Mouse (Mus musculus): ENCODE data around the gene Tmub2. TPM values are rescaled to one million over a fixed set of nuclear protein-coding genes. Genes with fewer than 3 reads are reported as not detected.
A peak's percentile ranks its signal among the peaks of the same experiment; 100 is the strongest.

Gene Tmub2
- polyA plus RNA-seq, 1 experiment from 2014 or later: 47.8 TPM

- ATAC-seq (ENCODE audit: insufficient read depth, low FRiP score, low read depth): no peak
- WGBS: 45% methylated on average over 37 of the region's 38 CpGs
- H3K36me3 ChIP-seq: peaks cover 43% of the 10 kb centered on the region
- H3K27ac ChIP-seq: no peak overlapping the region
- H3K4me1 ChIP-seq: peaks cover 32% of the 10 kb centered on the region
- no peak overlapping the region for H3K9ac ChIP-seq
- no peaks in the 10 kb centered on the region for H3K9me3 ChIP-seq
- H3K4me3 ChIP-seq (replicated peaks): 0 out of 2 replicates have a peak overlapping the region, but pooled peaks have one; percentile 7
- H3K27me3 ChIP-seq (replicated peaks): no peaks in the 10 kb centered on the region
- H3K4me2 ChIP-seq: no peak overlapping the region; the same call in 1 of the 2 replicates
These were observed 26.3 kb downstream of the Tmub2 start for GRCm38 (mm10) chr11:102310768-102311695.

GRCm38 (mm10) chr11:102311966-102312365 lies 27.2 kb downstream of the Tmub2 start:
- Histone ChIP-seq H3K9ac (no peak overlapping the region), H3K4me1 (peaks cover 36% of the 10 kb centered on the region), H3K36me3 (peaks cover 34% of the 10 kb centered on the region), H3K27ac (no peak overlapping the region), H3K4me3 (replicated peaks) (no peak overlapping the region), H3K9me3 (no peaks in the 10 kb centered on the region), H3K4me2 (no peak overlapping the region), H3K27me3 (replicated peaks) (no peaks in the 10 kb centered on the region)
- no peak for ATAC-seq (ENCODE audit: insufficient read depth, low FRiP score, low read depth)
- 87% methylated on average over 4 of the region's 4 CpGs for WGBS

- WGBS: 85% methylated on average over 6 of the region's 6 CpGs
- peaks cover 36% of the 10 kb centered on the region for H3K4me1 ChIP-seq
- peaks cover 28% of the 10 kb centered on the region for H3K36me3 ChIP-seq
These were observed 27.9 kb downstream of the Tmub2 start for GRCm38 (mm10) chr11:102312586-102312985.

GRCm38 (mm10) chr11:102314321-102314720 lies 29.6 kb downstream of the Tmub2 start:
- H3K4me2 ChIP-seq: no peak overlapping the region
- 81% methylated on average over 12 of the region's 12 CpGs for WGBS
- no peaks in the 10 kb centered on the region for H3K9me3 ChIP-seq
- no peak for ATAC-seq (ENCODE audit: insufficient read depth, low FRiP score, low read depth)
- H3K27me3 ChIP-seq (replicated peaks): no peaks in the 10 kb centered on the region
- H3K27ac ChIP-seq: no peak overlapping the region
- H3K4me3 ChIP-seq (replicated peaks): no peak overlapping the region
- H3K36me3 ChIP-seq: peaks cover 21% of the 10 kb centered on the region
- no peak overlapping the region for H3K9ac ChIP-seq
- peaks cover 31% of the 10 kb centered on the region for H3K4me1 ChIP-seq

More at GRCm38 (mm10) chr11:102312586-102312985, 27.9 kb downstream of the Tmub2 start:
- Histone ChIP-seq H3K9ac (no peak overlapping the region), H3K27ac (no peak overlapping the region), H3K27me3 (replicated peaks) (no peaks in the 10 kb centered on the region), H3K4me2 (no peak overlapping the region), H3K4me3 (replicated peaks) (no peak overlapping the region), H3K9me3 (no peaks in the 10 kb centered on the region)
- ATAC-seq (ENCODE audit: insufficient read depth, low FRiP score, low read depth): no peak

GRCm38 (mm10) chr11:102315690-102316571 lies 31.2 kb downstream of the Tmub2 start:
- peak overlapping the region; percentile 79 for H3K27ac ChIP-seq
- no peak for ATAC-seq (ENCODE audit: insufficient read depth, low FRiP score, low read depth)
- 13% methylated on average over 14 of the region's 14 CpGs for WGBS
- peak overlapping the region; percentile 92 for H3K4me2 ChIP-seq
- peaks cover 17% of the 10 kb centered on the region for H3K36me3 ChIP-seq
- 0 out of 2 replicates have a peak overlapping the region, but pooled peaks have one; percentile 3 for H3K9ac ChIP-seq
- peak overlapping the region; percentile 97 for H3K4me3 ChIP-seq (replicated peaks)
- H3K4me1 ChIP-seq: peaks cover 23% of the 10 kb centered on the region
- no peaks in the 10 kb centered on the region for H3K9me3 ChIP-seq
- no peaks in the 10 kb centered on the region for H3K27me3 ChIP-seq (replicated peaks)

- Histone ChIP-seq H3K4me1 (peaks cover 19% of the 10 kb centered on the region), H3K27ac (peak overlapping the region; percentile 99), H3K27me3 (replicated peaks) (no peaks in the 10 kb centered on the region), H3K9ac (peak overlapping the region; percentile 100), H3K36me3 (peaks cover 17% of the 10 kb centered on the region), H3K9me3 (no peaks in the 10 kb centered on the region), H3K4me3 (replicated peaks) (peak overlapping the region; percentile 97), H3K4me2 (peak overlapping the region; percentile 92)
- ATAC-seq (ENCODE audit: insufficient read depth, low FRiP score, low read depth): peak; percentile 54
- under 1% methylated on average over 47 of the region's 80 CpGs for WGBS
These were observed 32.0 kb downstream of the Tmub2 start for GRCm38 (mm10) chr11:102316572-102317297.

- H3K9me3 ChIP-seq: no peaks in the 10 kb centered on the region
- H3K27me3 ChIP-seq (replicated peaks): no peaks in the 10 kb centered on the region
- H3K9ac ChIP-seq: peak overlapping the region; percentile 100
- H3K4me3 ChIP-seq (replicated peaks): peak overlapping the region; percentile 97
- ATAC-seq (ENCODE audit: insufficient read depth, low FRiP score, low read depth): peak; percentile 0; the same call in 1 of the 2 replicates
- H3K36me3 ChIP-seq: peaks cover 16% of the 10 kb centered on the region
- under 1% methylated on average over 56 of the region's 87 CpGs for WGBS
- peak overlapping the region; percentile 99 for H3K27ac ChIP-seq
- H3K4me2 ChIP-seq: peak overlapping the region; percentile 92
- peaks cover 19% of the 10 kb centered on the region for H3K4me1 ChIP-seq
These were observed 32.7 kb downstream of the Tmub2 start for GRCm38 (mm10) chr11:102317298-102317900.

GRCm38 (mm10) chr11:102317901-102318575 lies 33.3 kb downstream of the Tmub2 start:
- ATAC-seq (ENCODE audit: insufficient read depth, low FRiP score, low read depth): peak; percentile 59

GRCm38 (mm10) chr11:102318576-102319409 lies 34.1 kb downstream of the Tmub2 start:
- H3K27ac ChIP-seq: peak overlapping the region; percentile 99
- H3K27me3 ChIP-seq (replicated peaks): no peaks in the 10 kb centered on the region
- peak overlapping the region; percentile 92 for H3K4me2 ChIP-seq
- H3K4me1 ChIP-seq: peaks cover 19% of the 10 kb centered on the region
- peak overlapping the region; percentile 97 for H3K4me3 ChIP-seq (replicated peaks)
- H3K36me3 ChIP-seq: peaks cover 4% of the 10 kb centered on the region
- H3K9me3 ChIP-seq: no peaks in the 10 kb centered on the region
- no peak; the same call in none of the 2 replicates for ATAC-seq (ENCODE audit: insufficient read depth, low FRiP score, low read depth)
- H3K9ac ChIP-seq: peak overlapping the region; percentile 100
- WGBS: under 1% methylated on average over 83 of the region's 84 CpGs

More at GRCm38 (mm10) chr11:102317901-102318575, 33.3 kb downstream of the Tmub2 start:
- whole genome bisulfite sequencing: under 1% methylated on average over 48 of the region's 77 CpGs
- Histone ChIP-seq H3K36me3 (peaks cover 11% of the 10 kb centered on the region), H3K9ac (peak overlapping the region; percentile 100), H3K27ac (peak overlapping the region; percentile 99), H3K4me2 (peak overlapping the region; percentile 92), H3K4me3 (replicated peaks) (peak overlapping the region; percentile 97), H3K27me3 (replicated peaks) (no peaks in the 10 kb centered on the region), H3K9me3 (no peaks in the 10 kb centered on the region), H3K4me1 (peaks cover 19% of the 10 kb centered on the region)

GRCm38 (mm10) chr11:102319410-102319792 lies 34.7 kb downstream of the Tmub2 start, which contains the start of gene Ubtf:
TSS of gene Ubtf (minus strand) at chr11:102319742.
- H3K9me3 ChIP-seq: no peaks in the 10 kb centered on the region
- 0% methylated on average over 25 of the region's 25 CpGs for WGBS
- ATAC-seq (ENCODE audit: insufficient read depth, low FRiP score, low read depth): peak; percentile 25
- H3K4me3 ChIP-seq (replicated peaks): peak within 1 kb of the TSS; percentile 97
- peak within 1 kb of the TSS; percentile 92 for H3K4me2 ChIP-seq
- peak within 1 kb of the TSS; percentile 99 for H3K27ac ChIP-seq
- peaks cover 19% of the 10 kb centered on the region for H3K4me1 ChIP-seq
- H3K9ac ChIP-seq: peak within 1 kb of the TSS; percentile 100
- H3K36me3 ChIP-seq: no peaks in the 10 kb centered on the region; the same call in 1 of the 2 replicates
- no peaks in the 10 kb centered on the region for H3K27me3 ChIP-seq (replicated peaks)

Data from stomach, embryonic 15.5 days (tissue).